Mouse (Mus musculus) forebrain, embryonic 13.5 days (tissue): Measurements from ENCODE around the gene Hspa1a. TPM values are rescaled to one million over a fixed set of nuclear protein-coding genes. Genes with fewer than 3 reads are reported as not detected.
"Not testable (repeated sequence)": the region's sequence is repeated elsewhere in the genome, so short reads cannot be mapped to it uniquely, and the experiment has no call there.

Experiments used
- ATAC-seq: fragments of 200-750 bp; cut with Nextera tagmentation; 2 replicates; pipeline ENCODE4 v1.8.0; 2017
- H3K27ac ChIP-seq: fragments of 300-500 bp; sonication (generic); 2 replicates; pipeline ENCODE4 v1.5.1; 2015; ENCODE audit warnings: inconsistent platforms, mild to moderate bottlenecking, moderate library complexity
- H3K27me3 ChIP-seq: fragments of 300-500 bp; sonication (generic); 2 replicates; pipeline ENCODE4 v1.6.1; 2015; ENCODE audit warnings: mild to moderate bottlenecking, inconsistent platforms
- H3K36me3 ChIP-seq: fragments of 300-500 bp; sonication (generic); 2 replicates; pipeline ENCODE4 v1.6.1; 2015; ENCODE audit warnings: mild to moderate bottlenecking, inconsistent platforms; ENCODE audit not compliant: poor library complexity, severe bottlenecking
- H3K4me1 ChIP-seq: fragments of 300-500 bp; sonication (generic); 2 replicates; pipeline ENCODE4 v1.6.1; 2015; ENCODE audit warnings: inconsistent platforms
- H3K4me2 ChIP-seq: fragments of 300-500 bp; sonication (generic); 2 replicates; pipeline ENCODE4 v1.6.1; 2015; ENCODE audit warnings: inconsistent platforms, mild to moderate bottlenecking, moderate library complexity
- H3K4me3 ChIP-seq: fragments of 300-500 bp; sonication (generic); 2 replicates; pipeline ENCODE4 v1.5.1; 2015; ENCODE audit warnings: mild to moderate bottlenecking, inconsistent platforms
- H3K9ac ChIP-seq: fragments of 300-500 bp; sonication (generic); 2 replicates; pipeline ENCODE4 v1.6.1; 2015; ENCODE audit warnings: mild to moderate bottlenecking, inconsistent platforms
- H3K9me3 ChIP-seq: fragments of 300-500 bp; sonication (generic); replicated peaks from 2 replicates; pipeline ENCODE4 v1.6.1; 2016; ENCODE audit warnings: inconsistent platforms
- WGBS: fragments of 180-500 bp; shearing (Covaris S2); methylation state at CpG from one replicate; pipeline ENCODE4 v1.1.7; 2015; 5-methylcytosine and 5-hydroxymethylcytosine counted together
- polyA plus RNA-seq: library from polyadenylated mRNA; unstranded; fragments of >200 nt; fragmentation: Nextera tagmentation; extraction: Ambion mirVana; gene quantifications from 2 replicates; pipeline ENCODE4 v1.2.1, GENCODE M21; 2015

Hspa1a gene
- polyA plus RNA-seq, 1 experiment from 2014 or later = 1.5 TPM

DNA sequence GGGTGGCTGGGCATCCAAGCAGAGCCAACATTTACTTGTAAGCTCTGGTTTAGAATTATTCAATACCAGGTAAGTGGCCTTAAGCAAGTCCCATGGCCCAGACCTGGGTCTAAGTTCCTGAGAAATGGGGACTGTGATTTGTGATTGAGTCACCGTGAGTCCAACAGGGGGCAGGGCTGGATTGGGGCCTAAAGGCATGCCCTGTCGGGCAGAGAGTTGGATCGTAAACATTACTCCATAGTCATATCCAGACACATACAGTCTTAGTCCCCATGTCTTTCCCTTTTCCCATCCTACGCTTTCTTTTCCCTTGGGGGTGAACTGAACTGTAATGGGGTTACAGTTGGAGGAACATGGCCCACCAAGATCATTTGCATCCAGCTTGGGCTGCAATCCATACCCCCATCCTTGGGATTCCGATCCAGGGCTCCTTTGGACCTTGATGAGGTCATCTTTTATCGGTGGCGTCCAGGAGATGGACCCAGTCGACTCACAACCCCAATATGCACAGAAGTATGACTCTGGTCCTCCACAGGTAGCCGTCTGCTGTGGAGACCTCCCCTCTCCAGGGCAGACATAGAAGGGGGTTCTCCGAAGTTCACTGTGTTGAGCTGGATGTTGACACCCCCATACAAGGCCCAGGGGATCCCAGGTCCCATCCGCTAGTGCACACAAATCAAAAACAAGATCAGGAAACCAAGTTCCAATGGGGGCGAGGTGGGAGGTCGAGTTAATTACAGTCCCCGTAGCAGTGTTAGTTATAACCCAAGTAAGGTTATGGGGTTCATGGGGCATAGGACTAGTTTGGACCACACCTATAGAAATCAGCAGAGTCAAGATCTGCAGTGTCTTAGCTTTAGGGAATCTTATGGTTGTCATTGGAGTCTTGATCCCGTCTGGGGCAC lies 26.8 kb upstream of the Hspa1a start:
- WGBS = 95% methylated on average over 15 of the region's 15 CpGs
- H3K4me2 ChIP-seq = peak overlapping the region; percentile 100
- no peak overlapping the region for H3K27ac ChIP-seq
- peaks cover 59% of the 10 kb centered on the region for H3K4me1 ChIP-seq
- H3K4me3 ChIP-seq = peak overlapping the region; percentile 39
- no peaks in the 10 kb centered on the region for H3K9me3 ChIP-seq
- ATAC-seq = no peak
- H3K9ac ChIP-seq = peak overlapping the region; percentile 72; the same call in 1 of the 2 replicates
- H3K27me3 ChIP-seq = no peaks in the 10 kb centered on the region
- peaks cover 28% of the 10 kb centered on the region for H3K36me3 ChIP-seq

DNA sequence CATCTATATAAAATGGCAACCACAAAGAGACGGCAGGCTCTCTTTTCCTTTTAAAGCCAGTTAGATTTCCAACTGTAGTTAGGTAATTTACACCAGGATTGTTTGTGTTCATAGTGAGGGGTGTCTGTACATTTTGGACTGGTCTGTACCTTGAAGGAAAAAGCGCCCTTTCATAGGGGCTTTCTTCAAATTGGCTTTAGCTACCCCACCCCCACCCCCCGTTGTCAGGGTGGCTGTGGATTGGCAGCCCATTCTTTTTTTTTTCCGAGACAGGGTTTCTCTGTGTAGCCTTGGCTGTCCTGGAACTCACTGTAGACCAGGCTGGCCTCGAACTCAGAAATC lies 25.2 kb upstream of the Hspa1a start:
- no peaks in the 10 kb centered on the region for H3K27me3 ChIP-seq
- WGBS = 89% methylated on average over 5 of the region's 5 CpGs
- no peak for ATAC-seq
- peaks cover 35% of the 10 kb centered on the region for H3K36me3 ChIP-seq
- peak overlapping the region; percentile 12 for H3K4me2 ChIP-seq
- H3K27ac ChIP-seq = no peak overlapping the region
- H3K4me3 ChIP-seq = no peak overlapping the region
- H3K9me3 ChIP-seq = no peaks in the 10 kb centered on the region
- H3K4me1 ChIP-seq = peaks cover 44% of the 10 kb centered on the region
- 0 out of 2 replicates have a peak overlapping the region, but pooled peaks have one; percentile 12 for H3K9ac ChIP-seq

DNA sequence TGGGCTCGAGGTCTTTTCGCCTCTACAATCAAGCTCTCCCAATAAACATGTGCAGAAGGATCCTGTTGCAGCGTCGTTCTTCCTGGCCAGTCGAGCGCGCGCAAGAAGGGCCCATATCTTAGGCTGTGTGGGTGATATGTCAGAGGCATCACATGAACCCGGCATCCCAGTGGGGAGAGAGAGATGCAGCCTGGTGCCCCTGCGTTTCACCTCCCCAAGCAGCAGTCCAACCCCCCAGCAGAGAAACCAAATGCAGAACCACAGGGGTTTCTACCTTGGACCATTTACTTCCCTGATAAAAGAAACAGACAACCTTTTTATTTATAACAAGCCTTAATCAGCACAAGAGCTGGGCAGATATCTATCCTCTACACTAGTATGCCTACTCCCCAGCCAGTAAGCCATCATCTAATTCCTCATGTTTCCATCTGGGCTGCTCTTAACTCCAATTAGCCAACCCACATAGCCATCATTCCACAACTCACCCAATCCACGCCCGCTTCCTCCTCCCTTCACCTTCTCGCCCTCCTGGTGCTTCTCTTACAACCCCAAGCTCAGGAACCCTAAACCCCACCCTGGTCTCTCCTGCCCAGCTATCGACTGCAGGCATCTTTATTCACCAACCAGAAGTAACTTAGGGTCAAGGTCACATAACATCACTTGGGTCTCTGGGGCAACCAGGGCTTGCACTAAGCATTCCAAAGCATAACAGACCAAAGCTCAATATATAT lies 24.6 kb upstream of the Hspa1a start:
- no peak for ATAC-seq
- Histone ChIP-seq H3K27me3 (no peaks in the 10 kb centered on the region), H3K36me3 (peaks cover 39% of the 10 kb centered on the region), H3K9ac (0 out of 2 replicates have a peak overlapping the region, but pooled peaks have one; percentile 30), H3K4me2 (peak overlapping the region; percentile 12), H3K27ac (no peak overlapping the region), H3K4me1 (peaks cover 39% of the 10 kb centered on the region), H3K4me3 (no peak overlapping the region), H3K9me3 (no peaks in the 10 kb centered on the region)
- 92% methylated on average over 13 of the region's 14 CpGs for WGBS

DNA sequence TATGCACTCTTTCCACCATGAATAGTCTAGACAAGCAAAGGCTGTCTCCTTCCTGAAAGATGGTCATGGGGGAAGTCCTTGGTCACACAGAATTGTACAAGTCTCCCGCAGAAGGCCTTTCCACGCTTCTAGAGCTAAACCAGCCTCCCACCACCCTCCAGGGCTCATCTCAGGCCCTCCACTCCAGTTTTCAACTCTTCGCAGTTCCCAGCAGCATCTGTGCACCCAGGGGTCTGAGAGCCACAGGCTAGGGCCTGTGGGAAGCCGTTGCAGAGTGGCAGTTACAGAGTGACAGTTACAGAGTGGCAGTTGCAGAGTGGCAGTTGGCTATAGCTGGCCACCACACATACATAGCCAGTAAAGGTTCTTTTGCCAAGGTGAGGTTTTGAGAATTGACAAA lies 24.0 kb upstream of the Hspa1a start:
- not testable (repeated sequence) for H3K4me2 ChIP-seq, H3K27ac ChIP-seq, H3K27me3 ChIP-seq, ATAC-seq, H3K9ac ChIP-seq, H3K9me3 ChIP-seq, H3K4me3 ChIP-seq
- Histone ChIP-seq H3K4me1 (peaks cover 37% of the 10 kb centered on the region), H3K36me3 (peaks cover 46% of the 10 kb centered on the region)
- 94% methylated on average over 4 of the region's 4 CpGs for WGBS

DNA sequence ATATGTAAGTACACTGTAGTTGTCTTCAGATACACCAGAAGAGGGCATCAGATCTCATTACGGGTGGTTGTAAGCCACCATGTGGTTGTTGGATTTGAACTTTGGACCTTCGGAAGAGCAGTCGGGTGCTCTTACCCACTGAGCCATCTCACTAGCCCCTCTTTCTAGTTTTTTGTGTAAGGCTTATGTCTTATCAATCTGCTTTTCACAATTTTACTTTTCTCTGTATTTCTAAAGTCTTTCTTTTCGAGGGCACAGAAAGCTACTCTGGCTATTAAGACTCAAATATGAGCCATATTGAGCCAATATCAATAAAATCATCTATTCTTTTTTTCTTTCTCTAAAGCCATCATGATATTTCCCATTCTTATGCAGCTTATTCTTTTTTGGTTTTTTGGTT lies 23.2 kb upstream of the Hspa1a start:
- H3K27me3 ChIP-seq, ATAC-seq, H3K4me2 ChIP-seq, H3K9me3 ChIP-seq, H3K4me3 ChIP-seq, H3K27ac ChIP-seq, H3K9ac ChIP-seq: not testable (repeated sequence)
- H3K4me1 ChIP-seq = peaks cover 37% of the 10 kb centered on the region
- H3K36me3 ChIP-seq = peaks cover 53% of the 10 kb centered on the region
- WGBS = 95% methylated on average over 4 of the region's 4 CpGs

DNA sequence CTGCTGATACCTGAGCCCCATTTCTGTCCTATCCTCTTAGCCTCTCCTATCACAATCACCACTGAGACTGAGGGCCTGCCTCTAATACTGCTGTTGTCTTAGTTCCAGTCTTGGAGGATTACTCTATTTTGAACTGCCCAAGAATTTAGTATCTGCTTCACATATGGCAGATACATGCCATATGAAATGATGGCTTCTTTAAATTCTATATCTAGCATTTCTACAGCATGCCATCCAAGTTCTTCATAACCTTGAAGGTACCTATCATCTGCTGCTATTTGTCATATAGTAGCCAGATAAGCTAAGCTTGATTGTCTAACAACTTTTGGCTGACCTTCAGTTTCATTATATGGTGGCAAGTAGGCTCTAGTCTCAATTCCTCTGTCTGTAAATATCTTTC lies 22.8 kb upstream of the Hspa1a start:
- no peak overlapping the region for H3K27ac ChIP-seq
- peaks cover 55% of the 10 kb centered on the region for H3K36me3 ChIP-seq
- H3K4me3 ChIP-seq = no peak overlapping the region
- no peaks in the 10 kb centered on the region for H3K9me3 ChIP-seq
- H3K4me1 ChIP-seq = peaks cover 33% of the 10 kb centered on the region
- ATAC-seq = no peak
- no peaks in the 10 kb centered on the region for H3K27me3 ChIP-seq
- no peak overlapping the region for H3K9ac ChIP-seq
- no peak overlapping the region for H3K4me2 ChIP-seq

DNA sequence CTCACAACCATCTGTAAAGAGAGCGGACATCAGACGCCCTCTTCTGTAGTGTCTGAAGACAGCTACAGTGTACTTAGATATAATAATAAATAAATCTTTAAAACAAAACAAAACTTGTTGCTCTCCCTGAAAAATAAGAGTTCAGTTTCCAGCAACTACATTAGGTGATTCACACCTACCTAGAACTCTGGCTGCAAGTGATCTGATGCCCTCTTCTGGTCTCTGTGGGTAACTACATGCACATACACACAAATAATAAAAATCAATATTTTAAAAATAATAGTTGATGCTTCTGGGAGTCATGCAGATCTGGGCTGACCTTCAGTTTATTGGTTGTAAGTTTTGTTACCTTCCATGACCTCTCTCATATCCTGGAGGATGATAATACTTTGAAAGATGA lies 12.3 kb upstream of the Hspa1a start:
- Histone ChIP-seq H3K4me1 (peaks cover 26% of the 10 kb centered on the region), H3K4me3 (no peak overlapping the region), H3K27ac (no peak overlapping the region), H3K36me3 (peaks cover 32% of the 10 kb centered on the region), H3K9ac (no peak overlapping the region), H3K27me3 (no peaks in the 10 kb centered on the region), H3K4me2 (no peak overlapping the region), H3K9me3 (no peaks in the 10 kb centered on the region)
- 67% methylated on average over 2 of the region's 2 CpGs for WGBS
- no peak for ATAC-seq

DNA sequence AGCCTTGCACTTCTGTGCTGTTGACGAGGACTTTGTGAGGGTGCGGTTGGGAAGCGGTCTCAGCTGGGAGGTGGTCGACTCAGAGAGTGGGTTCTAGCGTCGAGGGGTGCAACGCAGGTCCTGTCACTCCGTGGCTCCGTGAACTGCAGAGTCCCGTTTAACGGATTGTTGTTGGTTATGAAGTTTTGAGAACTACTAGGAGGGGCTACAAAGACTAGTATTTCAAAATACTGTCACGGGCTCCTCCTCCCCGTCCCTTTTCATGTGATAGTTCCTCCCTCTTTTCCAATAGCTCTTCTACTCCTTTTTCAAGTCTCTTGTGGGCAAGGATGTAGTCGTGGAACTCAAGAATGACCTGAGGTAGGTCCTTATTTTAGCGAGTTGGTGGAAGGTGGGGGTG lies 10.4 kb upstream of the Hspa1a start:
- Histone ChIP-seq H3K4me2 (peak overlapping the region; percentile 89), H3K4me3 (peak overlapping the region; percentile 88), H3K9ac (peak overlapping the region; percentile 92), H3K27me3 (no peaks in the 10 kb centered on the region), H3K4me1 (peaks cover 26% of the 10 kb centered on the region), H3K9me3 (no peaks in the 10 kb centered on the region), H3K36me3 (peaks cover 22% of the 10 kb centered on the region), H3K27ac (peak overlapping the region; percentile 97)
- WGBS = 0% methylated on average over 15 of the region's 15 CpGs
- ATAC-seq = no peak; the same call in 1 of the 2 replicates

DNA sequence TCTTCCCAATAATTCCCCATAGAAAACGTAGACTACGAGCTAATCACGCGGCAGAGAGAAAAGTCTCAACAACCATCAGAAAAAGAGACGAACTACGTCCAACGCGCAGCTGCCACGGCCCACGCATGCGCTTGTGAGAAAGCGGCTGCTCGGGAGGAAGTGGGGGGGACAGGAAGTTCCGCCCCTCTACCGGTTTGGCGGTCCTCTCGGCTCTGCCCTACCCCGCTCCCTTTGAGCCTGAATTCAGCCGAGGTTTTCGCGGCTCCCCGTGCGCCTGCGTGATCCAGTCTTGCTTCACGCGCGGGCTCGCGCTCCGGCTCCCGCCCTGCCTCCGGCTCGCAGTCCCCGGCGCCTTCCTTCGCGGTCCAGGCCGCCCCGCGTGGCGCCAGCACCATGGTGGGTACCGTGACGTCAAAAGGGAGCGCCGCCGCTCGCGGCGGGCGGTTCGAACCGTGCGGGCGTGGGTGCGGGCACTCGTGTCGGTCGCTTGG lies 9.8 kb upstream of the Hspa1a start, which contains the start of gene Lsm2:
Gene Lsm2 (plus strand): TSS at position 173 of the 491 bp plus-strand sequence.
- H3K9ac ChIP-seq = peak within 1 kb of the TSS; percentile 92
- no peaks in the 10 kb centered on the region for H3K27me3 ChIP-seq
- peak within 1 kb of the TSS; percentile 97 for H3K27ac ChIP-seq
- H3K4me2 ChIP-seq = peak within 1 kb of the TSS; percentile 89
- peak within 1 kb of the TSS; percentile 88 for H3K4me3 ChIP-seq
- under 1% methylated on average over 58 of the region's 58 CpGs for WGBS
- no peaks in the 10 kb centered on the region for H3K9me3 ChIP-seq
- H3K4me1 ChIP-seq = peaks cover 26% of the 10 kb centered on the region
- H3K36me3 ChIP-seq = peaks cover 20% of the 10 kb centered on the region
- peak; percentile 97 for ATAC-seq

DNA sequence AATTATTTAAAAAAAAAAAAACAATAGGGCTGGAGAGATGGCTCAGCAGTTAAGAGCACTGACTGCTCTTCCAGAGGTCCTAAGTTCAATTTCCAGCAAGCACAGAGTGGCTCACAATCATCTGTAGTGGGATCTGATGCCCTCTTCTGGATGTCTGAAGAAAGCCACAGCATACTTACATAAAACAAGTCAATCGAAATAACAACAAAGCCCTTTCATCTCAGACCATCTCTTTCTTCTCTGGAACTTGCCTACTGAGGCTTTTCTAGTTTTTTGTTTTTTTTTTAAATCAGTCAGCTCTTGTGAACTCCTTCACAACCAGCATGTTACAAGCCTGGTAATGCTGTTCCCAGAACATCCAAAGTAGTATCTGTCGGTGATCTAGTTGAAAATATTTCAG lies 8.7 kb upstream of the Hspa1a start:
- Histone ChIP-seq H3K9me3 (no peaks in the 10 kb centered on the region), H3K9ac (peak overlapping the region; percentile 92), H3K4me1 (peaks cover 26% of the 10 kb centered on the region), H3K27ac (peak overlapping the region; percentile 97; the same call in 1 of the 2 replicates), H3K4me2 (peak overlapping the region; percentile 89), H3K4me3 (peak overlapping the region; percentile 88), H3K27me3 (no peaks in the 10 kb centered on the region), H3K36me3 (peaks cover 10% of the 10 kb centered on the region)
- ATAC-seq = no peak
- 21% methylated on average over 2 of the region's 2 CpGs for WGBS

DNA sequence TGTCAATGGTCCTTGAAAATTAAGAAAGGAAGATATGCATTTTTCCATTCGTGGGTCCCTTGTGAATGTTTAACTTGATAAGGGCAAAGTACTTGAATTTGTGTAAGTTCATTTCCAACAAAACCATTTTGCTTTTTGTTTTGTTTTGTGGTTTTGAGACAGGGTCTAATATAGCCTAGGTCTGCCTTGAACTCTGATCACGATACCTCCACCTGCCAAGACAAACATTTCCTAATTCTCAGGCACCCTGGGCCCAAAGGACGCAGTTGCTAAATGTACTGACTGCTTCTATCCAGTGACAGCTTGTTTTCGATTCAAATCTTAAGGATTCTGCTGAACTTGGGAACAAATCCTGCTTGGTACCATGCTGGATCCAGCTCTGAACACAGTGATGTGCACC lies 7.7 kb upstream of the Hspa1a start:
- Histone ChIP-seq H3K27ac (no peak overlapping the region), H3K4me2 (no peak overlapping the region), H3K36me3 (no peaks in the 10 kb centered on the region), H3K9ac (peak overlapping the region; percentile 36; the same call in 1 of the 2 replicates), H3K4me1 (peaks cover 26% of the 10 kb centered on the region), H3K9me3 (no peaks in the 10 kb centered on the region), H3K27me3 (no peaks in the 10 kb centered on the region), H3K4me3 (no peak overlapping the region)
- ATAC-seq = no peak
- 95% methylated on average over 4 of the region's 4 CpGs for WGBS

DNA sequence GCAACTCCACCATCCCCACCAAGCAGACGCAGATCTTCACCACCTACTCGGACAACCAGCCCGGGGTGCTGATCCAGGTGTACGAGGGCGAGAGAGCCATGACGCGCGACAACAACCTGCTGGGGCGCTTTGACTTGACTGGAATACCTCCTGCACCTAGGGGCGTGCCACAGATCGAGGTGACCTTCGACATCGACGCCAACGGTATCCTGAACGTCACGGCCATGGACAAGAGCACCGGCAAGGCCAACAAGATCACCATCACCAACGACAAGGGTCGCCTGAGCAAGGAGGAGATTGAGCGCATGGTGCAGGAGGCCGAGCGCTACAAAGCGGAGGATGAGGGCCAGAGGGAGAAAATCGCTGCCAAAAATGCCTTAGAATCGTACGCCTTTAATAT lies 6.3 kb upstream of the Hspa1a start:
- WGBS = 88% methylated on average over 27 of the region's 27 CpGs
- H3K9ac ChIP-seq = no peak overlapping the region
- H3K4me2 ChIP-seq = no peak overlapping the region
- no peak overlapping the region for H3K4me3 ChIP-seq
- H3K9me3 ChIP-seq = no peaks in the 10 kb centered on the region
- H3K4me1 ChIP-seq = peaks cover 23% of the 10 kb centered on the region
- no peak overlapping the region for H3K27ac ChIP-seq
- ATAC-seq = no peak
- H3K27me3 ChIP-seq = 0 out of 2 replicates have a peak, but pooled peaks cover 7% of the 10 kb centered on the region
- H3K36me3 ChIP-seq = no peaks in the 10 kb centered on the region
